Mouse (Mus musculus) lung, embryonic 15.5 days (tissue): ENCODE measurements around the gene Ppp4r1. TPM values are rescaled to one million over a fixed set of nuclear protein-coding genes. Genes with fewer than 3 reads are reported as not detected.

Experiments used
- ATAC-seq: fragments of 200-750 bp; cut with Nextera tagmentation; 2 replicates; pipeline ENCODE4 v1.8.0; 2017; ENCODE audit warnings: moderate number of reproducible peaks, borderline replicate concordance; ENCODE audit not compliant: low FRiP score, low TSS enrichment; ENCODE audit errors: extremely low read depth
- H3K27ac ChIP-seq: fragments of 300-500 bp; sonication (generic); 2 replicates; pipeline ENCODE4 v1.5.1; 2015; ENCODE audit warnings: moderate library complexity, mild to moderate bottlenecking, inconsistent platforms
- H3K27me3 ChIP-seq: fragments of 300-500 bp; sonication (generic); 2 replicates; pipeline ENCODE4 v1.6.1; 2015; ENCODE audit warnings: inconsistent platforms
- H3K36me3 ChIP-seq: fragments of 300-500 bp; sonication (generic); 2 replicates; pipeline ENCODE4 v1.6.1; 2015; ENCODE audit warnings: inconsistent platforms
- H3K4me1 ChIP-seq: fragments of 300-500 bp; sonication (generic); 2 replicates; pipeline ENCODE4 v1.6.1; 2015; ENCODE audit warnings: inconsistent platforms
- H3K4me2 ChIP-seq: fragments of 300-500 bp; sonication (generic); 2 replicates; pipeline ENCODE4 v1.6.1; 2015; ENCODE audit warnings: inconsistent platforms, mild to moderate bottlenecking, moderate library complexity
- H3K4me3 ChIP-seq: fragments of 300-500 bp; sonication (generic); 2 replicates; pipeline ENCODE4 v1.5.1; 2015; ENCODE audit warnings: mild to moderate bottlenecking, inconsistent platforms
- H3K9ac ChIP-seq: fragments of 300-500 bp; sonication (generic); 2 replicates; pipeline ENCODE4 v1.6.1; 2015; ENCODE audit warnings: inconsistent platforms
- H3K9me3 ChIP-seq: fragments of 300-500 bp; sonication (generic); 2 replicates; pipeline ENCODE4 v1.6.1; 2016; ENCODE audit warnings: inconsistent platforms
- WGBS: fragments of 180-500 bp; shearing (Covaris S2); methylation state at CpG from one replicate; pipeline ENCODE4 v1.1.7; 2015; 5-methylcytosine and 5-hydroxymethylcytosine counted together
- polyA plus RNA-seq: library from polyadenylated mRNA; unstranded; fragments of >200 nt; fragmentation: Nextera tagmentation; extraction: Ambion mirVana; gene quantifications from 2 replicates; pipeline ENCODE4 v1.2.1, GENCODE M21; 2015

Gene Ppp4r1
- polyA plus RNA-seq, 1 experiment from 2014 or later: 42.8 TPM

- ATAC-seq: no peak
- 78% methylated on average over 10 of the region's 10 CpGs for WGBS
Observed at GRCm38 (mm10) chr17:65842669-65843381, 60.5 kb downstream of the Ppp4r1 start.

GRCm38 (mm10) chr17:65845423-65845822, 63.0 kb downstream of the Ppp4r1 start:
- no peak overlapping the region for H3K4me3 ChIP-seq
- whole genome bisulfite sequencing: 89% methylated on average over 6 of the region's 6 CpGs
- H3K36me3 ChIP-seq: peaks cover 54% of the 10 kb centered on the region
- H3K9ac ChIP-seq: no peak overlapping the region
- no peaks in the 10 kb centered on the region for H3K9me3 ChIP-seq
- H3K27ac ChIP-seq: no peak overlapping the region
- ATAC-seq: no peak
- H3K4me2 ChIP-seq: no peak overlapping the region
- no peaks in the 10 kb centered on the region for H3K4me1 ChIP-seq
- no peaks in the 10 kb centered on the region for H3K27me3 ChIP-seq

More at GRCm38 (mm10) chr17:65842669-65843381, 60.5 kb downstream of the Ppp4r1 start:
- peaks cover 61% of the 10 kb centered on the region for H3K36me3 ChIP-seq
- no peak overlapping the region for H3K4me2 ChIP-seq
- H3K4me3 ChIP-seq: no peak overlapping the region
- no peak overlapping the region for H3K27ac ChIP-seq
- no peaks in the 10 kb centered on the region for H3K4me1 ChIP-seq
- H3K9me3 ChIP-seq: no peaks in the 10 kb centered on the region
- H3K9ac ChIP-seq: no peak overlapping the region
- H3K27me3 ChIP-seq: no peaks in the 10 kb centered on the region

GRCm38 (mm10) chr17:65847694-65848449, 65.5 kb downstream of the Ppp4r1 start:
- no peak for ATAC-seq
- Histone ChIP-seq H3K9ac (no peak overlapping the region), H3K4me2 (no peak overlapping the region), H3K4me3 (no peak overlapping the region), H3K27me3 (no peaks in the 10 kb centered on the region), H3K9me3 (no peaks in the 10 kb centered on the region), H3K36me3 (peaks cover 56% of the 10 kb centered on the region), H3K27ac (no peak overlapping the region), H3K4me1 (no peaks in the 10 kb centered on the region)
- 73% methylated on average over 11 of the region's 11 CpGs for WGBS

GRCm38 (mm10) chr17:65850487-65850886, 68.1 kb downstream of the Ppp4r1 start:
- Histone ChIP-seq H3K9me3 (no peaks in the 10 kb centered on the region), H3K4me1 (no peaks in the 10 kb centered on the region), H3K4me3 (no peak overlapping the region), H3K36me3 (peaks cover 63% of the 10 kb centered on the region), H3K9ac (no peak overlapping the region), H3K27ac (no peak overlapping the region), H3K4me2 (no peak overlapping the region), H3K27me3 (no peaks in the 10 kb centered on the region)
- 89% methylated on average over 17 of the region's 17 CpGs for WGBS
- no peak for ATAC-seq

GRCm38 (mm10) chr17:65851749-65852148, 69.4 kb downstream of the Ppp4r1 start:
- WGBS: 82% methylated on average over 6 of the region's 6 CpGs
- Histone ChIP-seq H3K4me2 (no peak overlapping the region), H3K9me3 (no peaks in the 10 kb centered on the region), H3K27ac (no peak overlapping the region), H3K27me3 (no peaks in the 10 kb centered on the region), H3K36me3 (peaks cover 75% of the 10 kb centered on the region), H3K9ac (no peak overlapping the region), H3K4me1 (no peaks in the 10 kb centered on the region), H3K4me3 (no peak overlapping the region)
- ATAC-seq: no peak

DNA sequence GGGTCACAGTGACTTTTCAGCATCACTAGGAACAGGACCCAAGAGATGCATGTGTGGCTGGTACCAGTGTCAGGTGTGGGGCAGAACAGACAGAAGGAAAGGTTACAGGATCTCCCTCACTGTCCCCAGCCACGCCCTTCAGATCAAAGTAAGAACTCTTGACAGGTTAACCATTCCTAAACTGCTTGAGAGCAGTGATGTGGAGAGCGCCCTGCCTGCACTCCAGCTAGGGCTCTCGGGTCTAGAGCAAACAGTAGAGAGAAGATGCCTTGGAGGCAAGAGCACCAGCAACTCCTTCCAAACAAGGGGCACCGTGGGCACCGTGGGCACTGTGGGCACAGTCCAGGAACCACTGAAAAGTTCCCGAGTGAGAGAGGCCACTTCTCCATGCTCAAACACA, 71.0 kb downstream of the Ppp4r1 start:
- Histone ChIP-seq H3K4me2 (no peak overlapping the region), H3K27me3 (no peaks in the 10 kb centered on the region), H3K9ac (no peak overlapping the region), H3K4me3 (no peak overlapping the region), H3K9me3 (no peaks in the 10 kb centered on the region), H3K27ac (no peak overlapping the region), H3K4me1 (no peaks in the 10 kb centered on the region), H3K36me3 (peaks cover 81% of the 10 kb centered on the region)
- ATAC-seq: no peak
- WGBS: 61% methylated on average over 6 of the region's 6 CpGs

DNA sequence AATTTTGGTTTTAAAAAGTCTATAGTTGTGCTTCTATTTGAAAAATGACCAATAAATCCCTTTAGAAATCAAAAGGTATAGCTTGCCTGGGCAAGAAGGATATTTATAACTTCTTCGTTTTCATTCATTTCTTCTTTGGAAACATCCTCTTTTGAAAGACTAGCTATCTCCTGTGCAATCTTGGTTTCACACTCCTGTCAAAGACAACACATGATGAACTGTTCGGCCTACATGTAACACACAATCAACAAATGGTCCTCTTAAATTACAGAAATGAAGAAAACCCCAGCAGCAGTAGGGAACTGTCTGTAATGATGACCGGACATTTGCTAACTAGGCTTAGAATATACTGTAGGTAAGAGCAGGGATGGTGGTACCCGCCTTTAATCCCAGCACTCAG, 71.6 kb downstream of the Ppp4r1 start:
- Histone ChIP-seq H3K36me3 (peaks cover 81% of the 10 kb centered on the region), H3K9me3 (no peaks in the 10 kb centered on the region), H3K4me2 (no peak overlapping the region), H3K4me3 (no peak overlapping the region), H3K27ac (no peak overlapping the region), H3K4me1 (no peaks in the 10 kb centered on the region), H3K27me3 (no peaks in the 10 kb centered on the region), H3K9ac (no peak overlapping the region)
- no peak for ATAC-seq
- 85% methylated on average over 4 of the region's 4 CpGs for WGBS

GRCm38 (mm10) chr17:65857617-65858016, 75.2 kb downstream of the Ppp4r1 start:
- Histone ChIP-seq H3K27me3 (no peaks in the 10 kb centered on the region), H3K4me1 (no peaks in the 10 kb centered on the region), H3K27ac (no peak overlapping the region), H3K9ac (no peak overlapping the region), H3K9me3 (no peaks in the 10 kb centered on the region), H3K36me3 (peaks cover 62% of the 10 kb centered on the region), H3K4me2 (no peak overlapping the region), H3K4me3 (no peak overlapping the region)
- no peak for ATAC-seq
- WGBS: 39% methylated on average over 4 of the region's 4 CpGs

DNA sequence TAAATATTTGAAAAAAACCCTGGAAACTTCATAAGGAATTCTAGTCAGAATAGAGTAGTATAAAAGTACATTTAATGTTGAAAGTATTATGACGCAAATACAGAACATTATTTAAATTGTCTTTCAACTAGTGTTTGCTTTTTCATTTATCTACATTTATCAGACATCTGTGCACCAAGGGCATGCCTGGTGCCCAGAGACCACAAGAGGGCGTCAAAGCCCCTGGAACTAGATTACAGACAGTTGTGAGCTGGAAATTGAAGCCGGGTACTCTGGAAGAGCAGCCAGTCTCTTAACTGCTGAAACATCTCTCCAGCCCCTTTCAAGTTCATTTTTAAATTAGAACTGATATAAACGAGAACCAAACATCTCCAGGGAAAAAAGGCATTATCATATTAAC, 80.2 kb downstream of the Ppp4r1 start:
- H3K27ac ChIP-seq: no peak overlapping the region
- 58% methylated on average over 4 of the region's 4 CpGs for WGBS
- H3K9me3 ChIP-seq: no peaks in the 10 kb centered on the region
- no peak overlapping the region for H3K4me2 ChIP-seq
- no peak for ATAC-seq
- H3K36me3 ChIP-seq: peaks cover 38% of the 10 kb centered on the region
- no peaks in the 10 kb centered on the region for H3K4me1 ChIP-seq
- H3K27me3 ChIP-seq: no peaks in the 10 kb centered on the region
- H3K4me3 ChIP-seq: no peak overlapping the region
- H3K9ac ChIP-seq: no peak overlapping the region

DNA sequence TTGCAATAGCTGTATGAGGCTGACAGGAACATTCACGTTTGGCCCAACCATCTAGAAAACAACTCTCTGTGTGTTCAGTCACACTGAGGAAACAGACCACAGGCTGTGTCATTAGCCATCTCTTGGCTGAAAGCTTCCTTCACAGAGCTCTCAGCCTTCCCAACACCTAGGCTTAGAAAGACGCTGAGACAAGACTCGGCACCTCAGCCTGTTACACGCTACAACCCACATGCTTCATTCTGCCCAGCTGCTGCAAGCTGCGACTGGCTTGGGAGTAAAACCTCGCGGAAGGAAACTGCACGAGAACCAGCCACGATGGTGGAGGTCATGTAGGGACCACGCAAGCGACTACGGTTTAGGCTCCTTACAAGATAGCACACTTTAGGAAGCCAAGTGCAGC, 81.5 kb downstream of the Ppp4r1 start:
- Histone ChIP-seq H3K27ac (no peak overlapping the region), H3K27me3 (no peaks in the 10 kb centered on the region), H3K4me3 (no peak overlapping the region), H3K9me3 (no peaks in the 10 kb centered on the region), H3K9ac (no peak overlapping the region), H3K4me1 (no peaks in the 10 kb centered on the region), H3K4me2 (no peak overlapping the region), H3K36me3 (peaks cover 30% of the 10 kb centered on the region)
- 95% methylated on average over 12 of the region's 12 CpGs for WGBS
- no peak for ATAC-seq

DNA sequence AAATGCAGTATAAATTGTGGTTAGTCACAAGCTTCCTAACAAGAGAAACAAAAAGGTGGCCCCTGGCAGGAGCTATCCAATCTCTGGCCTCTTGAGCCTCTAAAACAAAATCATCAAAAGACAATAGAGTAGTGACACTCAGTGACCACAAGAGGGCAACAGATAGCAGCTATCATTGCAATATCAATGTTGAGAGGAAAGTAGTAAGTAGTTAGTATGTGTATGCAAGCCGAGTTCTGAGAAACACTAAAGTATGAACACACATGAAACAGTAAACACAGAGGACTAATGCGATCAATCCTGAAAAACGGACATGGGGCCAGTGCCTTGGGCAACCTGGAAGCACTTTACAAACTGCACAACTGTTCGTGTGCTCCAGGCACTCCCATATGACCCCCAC, 82.4 kb downstream of the Ppp4r1 start:
- Histone ChIP-seq H3K4me3 (no peak overlapping the region), H3K27me3 (no peaks in the 10 kb centered on the region), H3K27ac (no peak overlapping the region), H3K36me3 (peaks cover 24% of the 10 kb centered on the region), H3K9me3 (no peaks in the 10 kb centered on the region), H3K9ac (no peak overlapping the region), H3K4me2 (no peak overlapping the region), H3K4me1 (no peaks in the 10 kb centered on the region)
- WGBS: 28% methylated on average over 4 of the region's 4 CpGs
- ATAC-seq: no peak

DNA sequence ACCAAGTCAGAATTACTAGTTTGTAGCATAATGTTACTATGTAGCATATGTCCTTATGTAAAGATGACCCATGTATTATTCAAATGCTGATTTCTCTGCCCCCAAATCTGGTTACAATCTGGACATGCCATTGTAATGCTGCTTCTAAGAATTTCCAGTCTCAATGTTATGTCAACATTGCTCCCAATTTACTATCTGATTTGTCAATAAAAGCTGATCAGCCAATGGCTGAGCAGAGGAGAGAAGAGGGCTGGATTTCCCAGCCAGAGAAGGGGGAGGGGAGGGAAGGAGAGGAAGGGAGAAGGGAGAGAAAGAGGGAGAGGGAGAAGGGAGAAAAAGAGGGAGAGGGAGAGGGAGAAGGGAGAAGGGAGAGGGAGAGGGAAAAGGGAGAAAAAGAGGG, 82.9 kb downstream of the Ppp4r1 start:
- Histone ChIP-seq H3K4me2 (no peak overlapping the region), H3K9ac (no peak overlapping the region), H3K9me3 (no peaks in the 10 kb centered on the region; the same call in 1 of the 2 replicates), H3K36me3 (peaks cover 24% of the 10 kb centered on the region), H3K4me3 (no peak overlapping the region), H3K4me1 (no peaks in the 10 kb centered on the region), H3K27me3 (no peaks in the 10 kb centered on the region), H3K27ac (no peak overlapping the region)
- ATAC-seq: no peak
